Mouse (Mus musculus) brain, adult 2 months (tissue): ENCODE results near the gene Cdc40.

Experiments
- DNase-seq: peaks from one replicate; pipeline ENCODE4 v3.0.0; 2011; ENCODE audit warnings: low read depth, low spot score

Cdc40 gene

GRCm38 (mm10) chr10:40882831-40883643 lies at the start of gene Cdc40, which contains the start of gene Wasf1:
Gene Cdc40 (minus strand): TSS chr10:40883311.
Gene Wasf1 (plus strand): TSS chr10:40883475.
- DNase-seq = peak; percentile 99

GRCm38 (mm10) chr10:40919464-40919863 lies 36.4 kb upstream of the Cdc40 start:
- DNase-seq = no peak

GRCm38 (mm10) chr10:40918669-40919440 lies 35.7 kb upstream of the Cdc40 start:
- DNase-seq = peak; percentile 76

GRCm38 (mm10) chr10:40915240-40915639 lies 32.1 kb upstream of the Cdc40 start:
- peak; percentile 88 for DNase-seq

- no peak for DNase-seq
Observed at GRCm38 (mm10) chr10:40910811-40911210, 27.7 kb upstream of the Cdc40 start.

- DNase-seq = peak; percentile 83
Observed at GRCm38 (mm10) chr10:40908580-40908979, 25.5 kb upstream of the Cdc40 start.

- peak; percentile 72 for DNase-seq
Observed at GRCm38 (mm10) chr10:40906802-40907201, 23.7 kb upstream of the Cdc40 start.

GRCm38 (mm10) chr10:40906131-40906530 lies 23.0 kb upstream of the Cdc40 start:
- DNase-seq = no peak

GRCm38 (mm10) chr10:40901786-40902185 lies 18.7 kb upstream of the Cdc40 start:
- peak; percentile 54 for DNase-seq

- DNase-seq = peak; percentile 47
Observed at GRCm38 (mm10) chr10:40896656-40897055, 13.5 kb upstream of the Cdc40 start.

GRCm38 (mm10) chr10:40895765-40896164 lies 12.7 kb upstream of the Cdc40 start:
- DNase-seq = no peak

GRCm38 (mm10) chr10:40889146-40889545 lies 6.0 kb upstream of the Cdc40 start:
- DNase-seq = peak; percentile 81

- DNase-seq = peak; percentile 52
Observed at GRCm38 (mm10) chr10:40887316-40887715, 4.2 kb upstream of the Cdc40 start.

GRCm38 (mm10) chr10:40885432-40885831 lies 2.3 kb upstream of the Cdc40 start:
- no peak for DNase-seq

GRCm38 (mm10) chr10:40884279-40884806 lies 1.2 kb upstream of the Cdc40 start:
- DNase-seq = peak; percentile 91

- DNase-seq = no peak
Observed at GRCm38 (mm10) chr10:40883644-40884278, 650 bp upstream of the Cdc40 start.

- no peak for DNase-seq
Observed at GRCm38 (mm10) chr10:40882333-40882732, 778 bp downstream of the Cdc40 start.

GRCm38 (mm10) chr10:40881236-40881635 lies 1.9 kb downstream of the Cdc40 start:
- peak; percentile 52 for DNase-seq

- DNase-seq = peak; percentile 78
Observed at GRCm38 (mm10) chr10:40879969-40880368, 3.1 kb downstream of the Cdc40 start.

GRCm38 (mm10) chr10:40878246-40878645 lies 4.9 kb downstream of the Cdc40 start:
- no peak for DNase-seq

GRCm38 (mm10) chr10:40872052-40872451 lies 11.1 kb downstream of the Cdc40 start:
- DNase-seq = peak; percentile 93

- DNase-seq = no peak
Observed at GRCm38 (mm10) chr10:40871301-40871700, 11.8 kb downstream of the Cdc40 start.
